Mouse (Mus musculus) thymus, adult 2 months (tissue): ENCODE data around the gene Tacc2.

Experiments
- CTCF ChIP-seq: fragments of 200-500 bp; IDR thresholded peaks from 2 replicates; pipeline ENCODE4 v1.5.1; 2012; ENCODE audit warnings: mild to moderate bottlenecking, control low read depth, low read length, moderate library complexity, borderline replicate concordance; ENCODE audit not compliant: control insufficient read depth, poor library complexity, insufficient read depth; ENCODE audit errors: extremely low read depth
- POLR2A ChIP-seq: fragments of 200-500 bp; IDR thresholded peaks from 2 replicates; pipeline ENCODE4 v1.6.1; 2012; ENCODE audit warnings: mild to moderate bottlenecking, low read length, control low read depth, moderate library complexity; ENCODE audit not compliant: control insufficient read depth, poor library complexity, insufficient read depth; ENCODE audit errors: extremely low read depth

DNA sequence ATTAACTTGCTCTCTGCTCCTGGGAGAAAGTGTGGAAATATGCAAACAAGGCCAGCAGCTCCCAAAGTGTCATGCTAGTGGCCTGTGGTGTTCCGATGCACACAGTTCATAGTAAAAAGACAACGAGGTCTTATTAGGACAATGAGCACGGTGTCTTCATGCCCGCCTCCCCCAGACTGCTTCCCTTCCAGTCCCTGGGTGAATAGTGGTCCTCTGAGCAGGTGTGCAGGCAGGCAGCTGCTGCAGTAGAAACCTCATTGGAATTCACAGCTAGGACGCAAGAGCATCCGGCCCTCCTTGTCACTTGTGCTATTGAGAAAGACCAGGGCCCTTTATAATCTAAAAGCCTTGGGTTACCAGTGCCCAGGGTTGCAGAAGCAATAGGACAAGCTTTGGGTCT lies 136.1 kb downstream of the Tacc2 start:
- no peak for TF ChIP-seq CTCF
- no peak for TF ChIP-seq POLR2A
